Mouse (Mus musculus): Measurements from ENCODE around the gene Cdc14b. TPM values are rescaled to one million over a fixed set of nuclear protein-coding genes. Genes with fewer than 3 reads are reported as not detected.

Cdc14b gene
- polyA plus RNA-seq, 1 experiment from 2014 or later, result 9.1 TPM

- Histone ChIP-seq H3K4me1 (0 out of 2 replicates have a peak, but pooled peaks cover 5% of the 10 kb centered on the region), H3K4me2 (replicated peaks) (no peak overlapping the region), H3K9me3 (no peaks in the 10 kb centered on the region), H3K9ac (replicated peaks) (no peak overlapping the region), H3K36me3 (peaks cover 11% of the 10 kb centered on the region; the same call in 1 of the 2 replicates), H3K27me3 (no peaks in the 10 kb centered on the region), H3K4me3 (no peak overlapping the region), H3K27ac (replicated peaks) (no peak overlapping the region)
- WGBS, result 90% methylated on average over 4 of the region's 4 CpGs
- ATAC-seq (ENCODE audit: low FRiP score, low read depth), result no peak
These were observed 91.5 kb downstream of the Cdc14b start for GRCm38 (mm10) chr13:64183583-64183982.

- no peaks in the 10 kb centered on the region for H3K27me3 ChIP-seq
- no peak overlapping the region for H3K27ac ChIP-seq (replicated peaks)
- no peak overlapping the region for H3K4me3 ChIP-seq
- no peak overlapping the region for H3K9ac ChIP-seq (replicated peaks)
- no peak overlapping the region for H3K4me2 ChIP-seq (replicated peaks)
- H3K9me3 ChIP-seq, result no peaks in the 10 kb centered on the region
- WGBS, result 89% methylated on average over 2 of the region's 2 CpGs
- ATAC-seq (ENCODE audit: low FRiP score, low read depth), result no peak
- H3K36me3 ChIP-seq, result peaks cover 15% of the 10 kb centered on the region; the same call in 1 of the 2 replicates
- 0 out of 2 replicates have a peak, but pooled peaks cover 8% of the 10 kb centered on the region for H3K4me1 ChIP-seq
These were observed 93.0 kb downstream of the Cdc14b start for GRCm38 (mm10) chr13:64182091-64182490.

DNA sequence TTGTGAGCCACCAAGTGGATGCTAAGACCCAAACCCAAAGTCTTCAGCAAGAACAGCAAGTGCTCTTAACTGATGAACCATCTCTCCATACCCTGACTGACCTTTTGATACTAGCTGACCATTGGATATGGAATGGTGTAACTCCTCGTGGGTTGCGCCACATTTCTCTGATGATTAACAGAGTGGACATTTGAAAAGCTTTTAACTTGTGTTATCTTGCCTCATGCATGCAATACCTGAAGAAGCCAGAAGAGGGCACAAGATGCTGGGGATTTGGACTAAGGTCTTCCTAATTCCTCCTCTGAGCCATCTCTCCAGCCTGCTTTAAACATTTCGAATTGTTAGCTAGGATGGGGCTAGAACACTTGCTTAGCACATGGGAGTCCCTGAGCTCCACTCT, 94.2 kb downstream of the Cdc14b start:
- peaks cover 10% of the 10 kb centered on the region; the same call in 1 of the 2 replicates for H3K36me3 ChIP-seq
- ATAC-seq (ENCODE audit: low FRiP score, low read depth), result no peak
- no peaks in the 10 kb centered on the region for H3K27me3 ChIP-seq
- no peak overlapping the region for H3K27ac ChIP-seq (replicated peaks)
- 0 out of 2 replicates have a peak, but pooled peaks cover 8% of the 10 kb centered on the region for H3K4me1 ChIP-seq
- WGBS, result 88% methylated on average over 3 of the region's 3 CpGs
- H3K9ac ChIP-seq (replicated peaks), result no peak overlapping the region
- no peak overlapping the region for H3K4me3 ChIP-seq
- H3K9me3 ChIP-seq, result no peaks in the 10 kb centered on the region
- no peak overlapping the region for H3K4me2 ChIP-seq (replicated peaks)

DNA sequence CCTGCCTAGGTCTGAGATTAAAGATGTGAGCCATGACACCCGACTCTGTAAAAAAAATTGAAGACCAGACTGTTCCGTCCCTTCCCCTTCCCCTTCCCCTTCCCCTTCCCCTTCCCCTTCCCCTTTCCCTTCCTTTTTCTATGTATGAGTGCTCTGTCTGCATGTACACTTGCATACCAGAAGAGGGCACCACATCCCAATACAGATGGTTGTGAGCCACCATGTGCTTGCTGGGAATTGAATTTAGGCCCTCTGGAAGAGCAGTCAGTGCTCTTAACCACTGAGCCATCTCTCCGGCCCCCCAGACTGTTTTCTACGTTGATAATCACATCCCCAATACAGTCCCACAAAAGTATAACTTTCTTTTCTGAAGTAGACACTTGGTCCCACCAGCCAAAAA, 94.8 kb downstream of the Cdc14b start:
- no peak overlapping the region for H3K4me2 ChIP-seq (replicated peaks)
- no peaks in the 10 kb centered on the region for H3K9me3 ChIP-seq
- H3K36me3 ChIP-seq, result peaks cover 10% of the 10 kb centered on the region; the same call in 1 of the 2 replicates
- H3K27me3 ChIP-seq, result no peaks in the 10 kb centered on the region
- H3K4me1 ChIP-seq, result 0 out of 2 replicates have a peak, but pooled peaks cover 8% of the 10 kb centered on the region
- no peak overlapping the region for H3K9ac ChIP-seq (replicated peaks)
- 79% methylated on average over 3 of the region's 4 CpGs for WGBS
- no peak for ATAC-seq (ENCODE audit: low FRiP score, low read depth)
- H3K27ac ChIP-seq (replicated peaks), result no peak overlapping the region
- H3K4me3 ChIP-seq, result no peak overlapping the region

GRCm38 (mm10) chr13:64178746-64179652, 96.1 kb downstream of the Cdc14b start:
- H3K4me3 ChIP-seq, result no peak overlapping the region
- H3K9me3 ChIP-seq, result no peaks in the 10 kb centered on the region
- ATAC-seq (ENCODE audit: low FRiP score, low read depth), result no peak
- 0 out of 2 replicates have a peak, but pooled peaks cover 8% of the 10 kb centered on the region for H3K4me1 ChIP-seq
- no peaks in the 10 kb centered on the region for H3K27me3 ChIP-seq
- 55% methylated on average over 13 of the region's 13 CpGs for WGBS
- H3K36me3 ChIP-seq, result peaks cover 14% of the 10 kb centered on the region
- no peak overlapping the region for H3K9ac ChIP-seq (replicated peaks)
- no peak overlapping the region for H3K27ac ChIP-seq (replicated peaks)
- H3K4me2 ChIP-seq (replicated peaks), result no peak overlapping the region

DNA sequence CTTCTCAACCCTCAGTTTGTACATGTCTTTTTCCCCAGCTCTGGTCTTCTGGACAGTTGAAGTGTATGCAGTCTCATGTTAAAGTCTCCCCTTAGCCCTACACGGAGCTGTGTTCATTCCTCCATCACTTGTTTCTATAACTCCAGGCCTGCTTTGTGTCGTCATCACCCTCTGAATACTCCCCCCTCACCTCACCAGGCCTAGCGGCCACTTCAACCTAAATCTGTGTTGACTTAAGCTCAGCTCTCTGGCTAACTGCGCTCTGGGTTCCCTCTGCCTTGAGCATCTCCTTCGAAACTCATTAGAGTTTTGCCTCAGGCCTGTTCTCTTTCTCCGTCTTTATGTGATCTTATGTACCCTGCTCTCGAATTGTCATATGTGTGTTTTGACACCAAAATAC, 97.1 kb downstream of the Cdc14b start:
- Histone ChIP-seq H3K27me3 (no peaks in the 10 kb centered on the region), H3K9me3 (no peaks in the 10 kb centered on the region), H3K9ac (replicated peaks) (no peak overlapping the region), H3K4me3 (no peak overlapping the region), H3K4me1 (0 out of 2 replicates have a peak, but pooled peaks cover 8% of the 10 kb centered on the region), H3K27ac (replicated peaks) (no peak overlapping the region), H3K4me2 (replicated peaks) (no peak overlapping the region), H3K36me3 (peaks cover 14% of the 10 kb centered on the region)
- ATAC-seq (ENCODE audit: low FRiP score, low read depth), result no peak
- WGBS, result 76% methylated on average over 7 of the region's 7 CpGs

GRCm38 (mm10) chr13:64169746-64170145, 105.3 kb downstream of the Cdc14b start:
- no peak overlapping the region for H3K9ac ChIP-seq (replicated peaks)
- no peak overlapping the region for H3K4me2 ChIP-seq (replicated peaks)
- H3K9me3 ChIP-seq, result peaks cover 50% of the 10 kb centered on the region
- H3K36me3 ChIP-seq, result peaks cover 47% of the 10 kb centered on the region
- H3K27ac ChIP-seq (replicated peaks), result no peak overlapping the region
- no peaks in the 10 kb centered on the region for H3K27me3 ChIP-seq
- WGBS, result 97% methylated on average over 25 of the region's 25 CpGs
- ATAC-seq (ENCODE audit: low FRiP score, low read depth), result no peak
- H3K4me1 ChIP-seq, result no peaks in the 10 kb centered on the region
- no peak overlapping the region for H3K4me3 ChIP-seq

GRCm38 (mm10) chr13:64163147-64163715, 111.9 kb downstream of the Cdc14b start:
- 27% methylated on average over 13 of the region's 13 CpGs for WGBS
- H3K4me2 ChIP-seq (replicated peaks), result peak overlapping the region; percentile 97
- ATAC-seq (ENCODE audit: low FRiP score, low read depth), result no peak

GRCm38 (mm10) chr13:64162626-64163025, 112.5 kb downstream of the Cdc14b start:
- H3K27ac ChIP-seq (replicated peaks), result no peak overlapping the region
- H3K36me3 ChIP-seq, result no peaks in the 10 kb centered on the region
- peak overlapping the region; percentile 97 for H3K4me2 ChIP-seq (replicated peaks)
- peak overlapping the region; percentile 75 for H3K4me3 ChIP-seq
- peak overlapping the region; percentile 89 for H3K9ac ChIP-seq (replicated peaks)
- peak; percentile 1; the same call in 1 of the 2 replicates for ATAC-seq (ENCODE audit: low FRiP score, low read depth)
- H3K27me3 ChIP-seq, result peaks cover 17% of the 10 kb centered on the region
- peaks cover 13% of the 10 kb centered on the region for H3K4me1 ChIP-seq
- peaks cover 5% of the 10 kb centered on the region; the same call in 1 of the 2 replicates for H3K9me3 ChIP-seq
- 0% methylated on average over 14 of the region's 14 CpGs for WGBS

More at GRCm38 (mm10) chr13:64163147-64163715, 111.9 kb downstream of the Cdc14b start:
- peak overlapping the region; percentile 75 for H3K4me3 ChIP-seq
- no peak overlapping the region for H3K27ac ChIP-seq (replicated peaks)
- H3K36me3 ChIP-seq, result 0 out of 2 replicates have a peak, but pooled peaks cover under 1% of the 10 kb centered on the region
- H3K9ac ChIP-seq (replicated peaks), result peak overlapping the region; percentile 89
- H3K4me1 ChIP-seq, result peaks cover 13% of the 10 kb centered on the region
- H3K27me3 ChIP-seq, result peaks cover 17% of the 10 kb centered on the region
- H3K9me3 ChIP-seq, result peaks cover 9% of the 10 kb centered on the region

- 0% methylated on average over 66 of the region's 71 CpGs for WGBS
These were observed 113.0 kb downstream of the Cdc14b start for GRCm38 (mm10) chr13:64161916-64162611.

DNA sequence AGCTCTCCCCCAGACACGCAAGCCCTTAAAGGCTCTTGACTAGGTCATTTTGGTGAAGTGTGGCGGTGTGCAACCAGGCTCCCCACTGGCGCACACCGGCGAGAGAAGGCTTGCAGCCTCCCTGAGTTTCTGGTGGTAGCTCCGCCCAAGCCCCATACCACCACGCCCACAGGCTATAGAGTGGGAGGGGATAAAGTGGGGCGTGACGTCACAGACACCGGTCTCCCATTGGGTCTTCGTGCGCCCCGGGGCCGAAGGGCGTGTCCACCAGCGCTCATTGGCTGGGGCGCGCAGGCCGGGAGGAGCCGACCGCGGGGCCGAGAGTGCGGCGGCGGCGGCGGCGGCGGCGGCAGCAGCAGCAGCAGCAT, 113.6 kb downstream of the Cdc14b start, which contains the start of gene Habp4:
Habp4 (plus strand) TSS at position 277 of the 368 bp plus-strand sequence.
- H3K4me2 ChIP-seq (replicated peaks), result peak within 1 kb of the TSS; percentile 97
- H3K9me3 ChIP-seq, result no peaks in the 10 kb centered on the region
- peak within 1 kb of the TSS; percentile 75 for H3K4me3 ChIP-seq
- peaks cover 13% of the 10 kb centered on the region for H3K4me1 ChIP-seq
- WGBS, result under 1% methylated on average over 15 of the region's 31 CpGs
- peak within 1 kb of the TSS; percentile 88 for H3K27ac ChIP-seq (replicated peaks)
- no peaks in the 10 kb centered on the region for H3K36me3 ChIP-seq
- H3K9ac ChIP-seq (replicated peaks), result peak within 1 kb of the TSS; percentile 89
- H3K27me3 ChIP-seq, result peaks cover 17% of the 10 kb centered on the region
- ATAC-seq (ENCODE audit: low FRiP score, low read depth), result peak; percentile 98

More at GRCm38 (mm10) chr13:64161916-64162611, 113.0 kb downstream of the Cdc14b start:
- Histone ChIP-seq H3K4me2 (replicated peaks) (peak overlapping the region; percentile 97), H3K9me3 (no peaks in the 10 kb centered on the region), H3K4me1 (peaks cover 13% of the 10 kb centered on the region), H3K4me3 (peak overlapping the region; percentile 75), H3K36me3 (no peaks in the 10 kb centered on the region), H3K9ac (replicated peaks) (peak overlapping the region; percentile 89), H3K27ac (replicated peaks) (peak overlapping the region; percentile 88), H3K27me3 (peaks cover 17% of the 10 kb centered on the region)
- ATAC-seq (ENCODE audit: low FRiP score, low read depth), result peak; percentile 72; the same call in 1 of the 2 replicates

All from midbrain, embryonic 12.5 days (tissue).